Mouse (Mus musculus) Patski (cell line): Measurements from ENCODE around the gene Sfxn5. TPM values are rescaled to one million over a fixed set of nuclear protein-coding genes. Genes with fewer than 3 reads are reported as not detected.

Experiments used
- ATAC-seq: fragments of 100-300 bp; one replicate; pipeline ENCODE4 v1.8.0; 2021
- CTCF ChIA-PET: fragments of 350-600 bp; sonication (Branson Sonifier 250); formaldehyde crosslinking; loops from one replicate; lab custom pipeline; 2022; ENCODE audit warnings: inconsistent platforms; lab: Charles Lee
- POLR2A ChIA-PET: fragments of 350-600 bp; sonication (Branson Sonifier 250); formaldehyde crosslinking; loops from one replicate; lab custom pipeline; 2022; ENCODE audit warnings: antibody characterized with exemption, inconsistent platforms; lab: Charles Lee
- DNase-seq: peaks from one replicate; pipeline ENCODE4 v3.0.0-alpha.2; 2011; ENCODE audit warnings: low read depth, low spot score
- H3K27me3 ChIP-seq: fragments of 371-371 bp; one replicate; pipeline ENCODE4 v1.5.1; 2021
- CTCF ChIP-seq: fragments of 100-300 bp; IDR thresholded peaks from one replicate; pipeline ENCODE4 v1.5.1; 2021
- in situ Hi-C: fragments of 300-500 bp; cut with MboI; formaldehyde crosslinking; loops from 3 replicates; pipeline ENCODE4 v1.11.1; 2018; ENCODE audit warnings: low pct_unique_long_range_greater_than_20kb, mixed read lengths
- polyA plus RNA-seq: library from polyadenylated mRNA; unstranded; gene quantifications from one replicate; pipeline ENCODE4 v1.2.3, GENCODE M21; 2021

Gene Sfxn5
- polyA plus RNA-seq: 10.9 TPM

GRCm38 (mm10) chr6:85333000-85333669 lies at the start of gene Sfxn5:
Sfxn5 (minus strand) TSS chr6:85333422.
- ChIA-PET POLR2A (interaction anchor here (1.0 to 1.9 kb wide), 4 partner anchors 10 to 45 kb away, joined by 3 to 4 read pairs (median 4); no protein-coding TSS in a partner anchor), CTCF (interaction anchor here (0.8 kb wide), 1 partner anchor 47 kb away, joined by 3 read pairs; no protein-coding TSS in a partner anchor)
- peak; percentile 93 for ATAC-seq
- in situ Hi-C loops: no loop called here
- DNase-seq: no peak
- no peak for TF ChIP-seq CTCF
- H3K27me3 ChIP-seq: no peaks in the 10 kb centered on the region

GRCm38 (mm10) chr6:85382791-85383190 lies 49.6 kb upstream of the Sfxn5 start:
- ChIA-PET POLR2A (interaction anchor here (0.6 to 0.9 kb wide), 3 partner anchors 9 to 37 kb away, joined by 3 to 4 read pairs (median 3); partner anchors contain the start of gene Rab11fip5), CTCF (interaction anchor here (14.7 kb wide), 1 partner anchor 37 kb away, joined by 106 read pairs; no protein-coding TSS in a partner anchor)
- DNase-seq (no peak), ATAC-seq (peak; percentile 70)
- no peak for TF ChIP-seq CTCF
- in situ Hi-C loops: no loop called here
- H3K27me3 ChIP-seq: no peaks in the 10 kb centered on the region

GRCm38 (mm10) chr6:85381648-85382020 lies 48.4 kb upstream of the Sfxn5 start:
- no peaks in the 10 kb centered on the region for H3K27me3 ChIP-seq
- CTCF ChIA-PET: interaction anchor here (1.0 to 14.7 kb wide), 2 partner anchors 12 to 36 kb away, joined by 3 to 106 read pairs; no protein-coding TSS in a partner anchor
- in situ Hi-C loops: no loop called here
- DNase-seq (no peak), ATAC-seq (no peak)
- POLR2A ChIA-PET: interaction anchor here (1.2 kb wide), 1 partner anchor 47 kb away, joined by 3 read pairs; no protein-coding TSS in a partner anchor
- TF ChIP-seq CTCF: no peak

GRCm38 (mm10) chr6:85380901-85381647 lies 47.9 kb upstream of the Sfxn5 start:
- POLR2A ChIA-PET: interaction anchor here (1.2 kb wide), 1 partner anchor 47 kb away, joined by 3 read pairs; no protein-coding TSS in a partner anchor
- in situ Hi-C loops: no loop called here
- DNase-seq (no peak), ATAC-seq (no peak)
- no peaks in the 10 kb centered on the region for H3K27me3 ChIP-seq
- TF ChIP-seq CTCF: no peak
- CTCF ChIA-PET: interaction anchor here (1.0 to 14.7 kb wide), 4 partner anchors 7 to 42 kb away, joined by 3 to 106 read pairs (median 3); no protein-coding TSS in a partner anchor

GRCm38 (mm10) chr6:85380201-85380900 lies 47.1 kb upstream of the Sfxn5 start:
- peak; percentile 41 for ATAC-seq
- POLR2A ChIA-PET: interaction anchor here (0.7 to 1.2 kb wide), 3 partner anchors 11 to 46 kb away, joined by 3 read pairs; no protein-coding TSS in a partner anchor

GRCm38 (mm10) chr6:85378629-85379028 lies 45.4 kb upstream of the Sfxn5 start:
- CTCF ChIA-PET: interaction anchor here (1.5 to 14.7 kb wide), 2 partner anchors 33 to 39 kb away, joined by 4 to 106 read pairs; no protein-coding TSS in a partner anchor
- no peaks in the 10 kb centered on the region for H3K27me3 ChIP-seq
- no peak for DNase-seq
- POLR2A ChIA-PET: interaction anchor here (0.7 to 1.3 kb wide), 2 partner anchors 10 to 51 kb away, joined by 3 to 4 read pairs; no protein-coding TSS in a partner anchor
- in situ Hi-C loops: no loop called here
- ATAC-seq: no peak
- no peak for TF ChIP-seq CTCF

More at GRCm38 (mm10) chr6:85380201-85380900, 47.1 kb upstream of the Sfxn5 start:
- in situ Hi-C loops: no loop called here
- no peaks in the 10 kb centered on the region for H3K27me3 ChIP-seq
- CTCF ChIA-PET: interaction anchor here (1.0 to 14.7 kb wide), 4 partner anchors 8 to 48 kb away, joined by 3 to 106 read pairs (median 3); no protein-coding TSS in a partner anchor
- no peak for TF ChIP-seq CTCF
- no peak for DNase-seq

GRCm38 (mm10) chr6:85377876-85378275 lies 44.7 kb upstream of the Sfxn5 start:
- no peak for DNase-seq
- no peak for TF ChIP-seq CTCF
- in situ Hi-C loops: no loop called here
- CTCF ChIA-PET: interaction anchor here (1.5 to 14.7 kb wide), 2 partner anchors 32 to 38 kb away, joined by 4 to 106 read pairs; no protein-coding TSS in a partner anchor
- no peak for ATAC-seq
- POLR2A ChIA-PET: no interaction called here
- no peaks in the 10 kb centered on the region for H3K27me3 ChIP-seq

- no peak for ATAC-seq
- DNase-seq: no peak
- POLR2A ChIA-PET: interaction anchor here (1.8 kb wide), 1 partner anchor 10 kb away, joined by 4 read pairs; no protein-coding TSS in a partner anchor
- H3K27me3 ChIP-seq: no peaks in the 10 kb centered on the region
- CTCF ChIA-PET: interaction anchor here (14.7 kb wide), 1 partner anchor 31 kb away, joined by 106 read pairs; no protein-coding TSS in a partner anchor
- in situ Hi-C loops: no loop called here
- no peak for TF ChIP-seq CTCF
Observed at GRCm38 (mm10) chr6:85377066-85377734, 44.0 kb upstream of the Sfxn5 start.

- ChIA-PET CTCF (interaction anchor here (14.7 kb wide), 1 partner anchor 29 kb away, joined by 106 read pairs; no protein-coding TSS in a partner anchor), POLR2A (interaction anchor here (0.9 to 2.6 kb wide), 3 partner anchors 9 to 27 kb away, joined by 3 to 22 read pairs (median 6); no protein-coding TSS in a partner anchor)
- H3K27me3 ChIP-seq: no peaks in the 10 kb centered on the region
- in situ Hi-C loops: no loop called here
- TF ChIP-seq CTCF: no peak
- DNase-seq (no peak), ATAC-seq (peak; percentile 90)
Observed at GRCm38 (mm10) chr6:85374734-85375114, 41.5 kb upstream of the Sfxn5 start.
